Mouse (Mus musculus) thymus, adult 2 months (tissue): ENCODE measurements around the gene Nupr1l. TPM values are rescaled to one million over a fixed set of nuclear protein-coding genes. Genes with fewer than 3 reads are reported as not detected.

Experiments used
- DNase-seq: peaks from one replicate; pipeline ENCODE4 v3.0.0; 2021
- H3K27ac ChIP-seq: fragments of 200-500 bp; 2 replicates; pipeline ENCODE4 v1.5.1; 2012; ENCODE audit warnings: low read length, control low read depth; ENCODE audit not compliant: control insufficient read depth, insufficient read depth
- H3K27me3 ChIP-seq: fragments of 200-500 bp; 2 replicates; pipeline ENCODE4 v1.6.1; 2012; ENCODE audit warnings: mild to moderate bottlenecking, low read length, moderate library complexity, mixed read lengths; ENCODE audit not compliant: control insufficient read depth, insufficient read depth
- H3K36me3 ChIP-seq: fragments of 200-500 bp; 2 replicates; pipeline ENCODE4 v1.6.1; 2012; ENCODE audit warnings: mild to moderate bottlenecking, low read length, moderate library complexity; ENCODE audit not compliant: control insufficient read depth, insufficient read depth
- H3K4me1 ChIP-seq: fragments of 200-500 bp; replicated peaks from 2 replicates; pipeline ENCODE4 v1.6.1; 2012; ENCODE audit warnings: low read length; ENCODE audit not compliant: control insufficient read depth, insufficient read depth
- H3K4me3 ChIP-seq: fragments of 200-500 bp; 2 replicates; pipeline ENCODE4 v1.5.1; 2012; ENCODE audit warnings: mild to moderate bottlenecking, low read length, control low read depth, moderate library complexity; ENCODE audit not compliant: control insufficient read depth, insufficient read depth
- CTCF ChIP-seq: fragments of 200-500 bp; IDR thresholded peaks from 2 replicates; pipeline ENCODE4 v1.5.1; 2012; ENCODE audit warnings: mild to moderate bottlenecking, control low read depth, low read length, moderate library complexity, borderline replicate concordance; ENCODE audit not compliant: control insufficient read depth, poor library complexity, insufficient read depth; ENCODE audit errors: extremely low read depth
- POLR2A ChIP-seq: fragments of 200-500 bp; IDR thresholded peaks from 2 replicates; pipeline ENCODE4 v1.6.1; 2012; ENCODE audit warnings: mild to moderate bottlenecking, low read length, control low read depth, moderate library complexity; ENCODE audit not compliant: control insufficient read depth, poor library complexity, insufficient read depth; ENCODE audit errors: extremely low read depth
- WGBS: fragments of 180-500 bp; shearing (Covaris S2); methylation state at CpG from one replicate; pipeline ENCODE4 v1.1.7; 2018; 5-methylcytosine and 5-hydroxymethylcytosine counted together
- polyA plus RNA-seq: library from polyadenylated mRNA; depleted of rRNA; stranded (reverse); fragments of >200 nt; gene quantifications from 2 replicates; pipeline ENCODE4 v1.2.3, GENCODE M21; 2012; rRNA removed

Gene Nupr1l
- polyA plus RNA-seq, 1 experiment, result 3.4 TPM

DNA sequence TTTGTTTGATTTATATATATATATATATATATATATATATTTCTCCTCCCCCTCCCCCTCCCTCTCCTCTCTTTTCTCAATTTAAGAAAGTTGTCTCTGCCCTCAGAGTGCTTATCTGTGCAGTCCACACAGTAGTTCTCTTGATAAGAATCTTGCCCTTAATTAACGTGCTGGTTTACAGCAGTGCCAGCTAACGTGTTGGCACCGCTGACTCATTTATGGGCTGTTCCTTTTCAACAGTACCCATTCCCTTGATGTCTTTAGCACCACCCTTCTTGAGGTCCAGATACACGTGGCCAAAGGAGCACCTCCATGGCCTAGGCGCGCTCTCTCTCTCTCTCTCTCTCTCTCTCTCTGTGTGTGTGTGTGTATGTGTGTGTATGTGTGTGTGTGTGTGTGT lies 47.5 kb downstream of the Nupr1l start:
- Histone ChIP-seq H3K4me3 (no peak overlapping the region), H3K4me1 (no peaks in the 10 kb centered on the region), H3K27ac (no peak overlapping the region), H3K27me3 (no peaks in the 10 kb centered on the region), H3K36me3 (no peaks in the 10 kb centered on the region)
- DNase-seq, result no peak
- TF ChIP-seq POLR2A (no peak), CTCF (no peak)
- WGBS, result 55% methylated on average over 6 of the region's 6 CpGs

DNA sequence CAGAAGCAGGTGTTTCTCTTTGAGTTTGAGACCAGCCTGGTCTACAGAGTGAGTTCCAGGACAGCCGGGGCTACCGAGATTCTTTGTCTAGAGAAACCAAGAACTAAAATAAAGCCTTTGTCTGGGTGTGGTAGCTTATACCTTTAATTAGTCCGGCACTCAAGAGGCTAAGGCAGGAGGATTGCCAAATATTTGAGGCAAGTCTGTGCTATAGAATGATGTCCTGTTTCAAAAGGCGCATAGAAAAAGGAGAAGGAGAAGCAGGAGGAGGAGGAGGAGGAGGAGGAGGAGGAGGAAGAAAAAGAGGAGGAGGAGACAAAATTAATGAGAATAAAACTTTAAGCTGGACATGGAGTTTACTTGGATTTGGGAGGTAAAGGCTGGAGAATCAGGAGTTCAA lies 54.9 kb downstream of the Nupr1l start:
- DNase-seq, result no peak
- H3K4me1 ChIP-seq, result no peaks in the 10 kb centered on the region
- H3K27ac ChIP-seq, result no peak overlapping the region
- H3K27me3 ChIP-seq, result no peaks in the 10 kb centered on the region
- 94% methylated on average over 4 of the region's 4 CpGs for WGBS
- no peak for TF ChIP-seq CTCF
- TF ChIP-seq POLR2A, result no peak
- H3K36me3 ChIP-seq, result no peaks in the 10 kb centered on the region
- no peak overlapping the region for H3K4me3 ChIP-seq

Other genes with a start within 250 kb of the Nupr1l start
- gene Zfp11, start 238.4 kb upstream of the Nupr1l start, polyA plus RNA-seq, result 1.1 and 1.4 TPM in 2 replicates
- 0.11 TPM in 1 of 2 replicates, not detected in the other for gene Sept14, start 200.0 kb upstream of the Nupr1l start, polyA plus RNA-seq
- 66.5 and 83.5 TPM in 2 replicates for gene Mrps17, start 193.0 kb upstream of the Nupr1l start, polyA plus RNA-seq
- 31.5 and 45.9 TPM in 2 replicates for gene Nipsnap2, start 183.5 kb upstream of the Nupr1l start, polyA plus RNA-seq
- 32.9 and 36.8 TPM in 2 replicates for gene Psph, start 121.1 kb upstream of the Nupr1l start, polyA plus RNA-seq
- 17.3 and 19.4 TPM in 2 replicates for gene Sumf2, start 61.6 kb upstream of the Nupr1l start, polyA plus RNA-seq
- 1,121 and 1,221 TPM in 2 replicates for gene Chchd2, start 21.1 kb upstream of the Nupr1l start, polyA plus RNA-seq
- gene Zbed5, start 12.8 kb upstream of the Nupr1l start, polyA plus RNA-seq, result 0.50 and 0.93 TPM in 2 replicates
- 1.3 and 3.6 TPM in 2 replicates for gene Phkg1, start 10.0 kb upstream of the Nupr1l start, polyA plus RNA-seq
- gene Vkorc1l1, start 33.4 kb downstream of the Nupr1l start, polyA plus RNA-seq, result 20.9 and 24.2 TPM in 2 replicates
- 55.1 and 57.5 TPM in 2 replicates for gene Gusb, start 94.5 kb downstream of the Nupr1l start, polyA plus RNA-seq
- gene Asl, start 120.7 kb downstream of the Nupr1l start, polyA plus RNA-seq, result 33.0 and 40.4 TPM in 2 replicates
- gene Crcp, start 120.8 kb downstream of the Nupr1l start, polyA plus RNA-seq, result 17.0 and 17.5 TPM in 2 replicates
- 8.4 and 9.5 TPM in 2 replicates for gene Tpst1, start 164.8 kb downstream of the Nupr1l start, polyA plus RNA-seq
- gene Kctd7, start 236.3 kb downstream of the Nupr1l start, polyA plus RNA-seq, result 6.9 and 7.9 TPM in 2 replicates